Mouse (Mus musculus) liver, adult 2 months (tissue): ENCODE measurements around the gene Hoxa4. TPM values are rescaled to one million over a fixed set of nuclear protein-coding genes. Genes with fewer than 3 reads are reported as not detected.

ENCODE experiments used
- DNase-seq: peaks from one replicate; pipeline ENCODE4 v3.0.0-alpha.2; 2011; ENCODE audit warnings: low read depth, low spot score; ENCODE audit errors: extremely low read depth
- H3K27ac ChIP-seq: fragments of 200-500 bp; replicated peaks from 2 replicates; pipeline ENCODE4 v1.5.1; 2012; ENCODE audit warnings: low read depth, mild to moderate bottlenecking, control low read depth, inconsistent platforms, low read length; ENCODE audit not compliant: insufficient read depth
- H3K27me3 ChIP-seq: fragments of 200-500 bp; 2 replicates; pipeline ENCODE4 v1.6.1; 2012; ENCODE audit warnings: mild to moderate bottlenecking, moderate library complexity, low read length, inconsistent platforms; ENCODE audit not compliant: control insufficient read depth, insufficient read depth
- H3K36me3 ChIP-seq: fragments of 200-500 bp; 2 replicates; pipeline ENCODE4 v1.6.1; 2012; ENCODE audit warnings: low read length, inconsistent platforms; ENCODE audit not compliant: control insufficient read depth, insufficient read depth
- H3K4me1 ChIP-seq: fragments of 200-500 bp; 2 replicates; pipeline ENCODE4 v1.6.1; 2011; ENCODE audit warnings: low read length; ENCODE audit not compliant: control insufficient read depth, insufficient read depth
- H3K4me3 ChIP-seq: fragments of 200-500 bp; 2 replicates; pipeline ENCODE4 v1.5.1; 2011; ENCODE audit warnings: low read depth, mild to moderate bottlenecking, control low read depth, low read length, moderate library complexity; ENCODE audit not compliant: insufficient read depth
- H3K79me2 ChIP-seq: fragments of 200-500 bp; 2 replicates; pipeline ENCODE4 v1.6.1; 2012; ENCODE audit warnings: inconsistent platforms, mild to moderate bottlenecking, low read length, moderate library complexity; ENCODE audit not compliant: control insufficient read depth, insufficient read depth
- H3K9ac ChIP-seq: fragments of 200-500 bp; 2 replicates; pipeline ENCODE4 v1.6.1; 2012; ENCODE audit warnings: low read depth, mild to moderate bottlenecking, control low read depth, inconsistent platforms, low read length
- CTCF ChIP-seq: fragments of 200-500 bp; IDR thresholded peaks from 2 replicates; pipeline ENCODE4 v1.5.1; 2011; ENCODE audit warnings: low read depth, low read length, control low read depth
- POLR2A ChIP-seq: fragments of 200-500 bp; IDR thresholded peaks from 2 replicates; pipeline ENCODE4 v1.6.1; 2011; ENCODE audit warnings: low read length, control low read depth; ENCODE audit not compliant: insufficient read depth; ENCODE audit errors: extremely low read depth
- WGBS: fragments of 180-500 bp; shearing (Covaris S2); methylation state at CpG from one replicate; pipeline ENCODE4 v1.1.7; 2018; 5-methylcytosine and 5-hydroxymethylcytosine counted together
- polyA plus RNA-seq: library from polyadenylated mRNA; depleted of rRNA; stranded (reverse); fragments of >200 nt; gene quantifications from 2 replicates; pipeline ENCODE4 v1.2.3, GENCODE M21; 2012
- total RNA-seq: library from RNA; depleted of rRNA; stranded (reverse); fragments of >200 nt; gene quantifications from 2 replicates; pipeline ENCODE4 v1.2.3, GENCODE M21; 2014

Hoxa4 gene
- total and polyA plus RNA-seq, 2 experiments: 0.23 to 0.28 TPM

DNA sequence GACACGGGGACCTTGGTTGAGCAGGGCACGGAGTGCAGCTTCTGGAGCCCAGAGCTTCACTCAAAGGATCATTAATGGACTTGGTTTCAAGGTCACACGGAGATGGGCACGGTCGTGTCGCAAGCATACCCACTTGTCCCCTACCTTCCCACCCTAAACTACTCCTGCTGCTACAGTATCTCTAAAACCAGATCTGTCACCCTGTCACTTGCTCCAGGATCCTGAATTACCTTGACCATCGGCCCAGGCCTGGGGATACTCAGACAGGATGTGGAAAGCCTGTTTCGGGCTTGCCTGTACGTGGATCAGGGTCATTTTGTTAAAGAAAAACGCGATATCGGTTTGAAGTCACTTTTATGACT, 18.1 kb upstream of the Hoxa4 start:
- no peaks in the 10 kb centered on the region for H3K79me2 ChIP-seq
- peaks cover 42% of the 10 kb centered on the region for H3K27me3 ChIP-seq
- H3K4me1 ChIP-seq: no peaks in the 10 kb centered on the region; the same call in 1 of the 2 replicates
- no peak overlapping the region for H3K9ac ChIP-seq
- H3K4me3 ChIP-seq: no peak overlapping the region
- TF ChIP-seq CTCF (no peak), POLR2A (no peak)
- WGBS: 23% methylated on average over 12 of the region's 12 CpGs
- no peak for DNase-seq
- H3K27ac ChIP-seq: no peak overlapping the region
- H3K36me3 ChIP-seq: no peaks in the 10 kb centered on the region

DNA sequence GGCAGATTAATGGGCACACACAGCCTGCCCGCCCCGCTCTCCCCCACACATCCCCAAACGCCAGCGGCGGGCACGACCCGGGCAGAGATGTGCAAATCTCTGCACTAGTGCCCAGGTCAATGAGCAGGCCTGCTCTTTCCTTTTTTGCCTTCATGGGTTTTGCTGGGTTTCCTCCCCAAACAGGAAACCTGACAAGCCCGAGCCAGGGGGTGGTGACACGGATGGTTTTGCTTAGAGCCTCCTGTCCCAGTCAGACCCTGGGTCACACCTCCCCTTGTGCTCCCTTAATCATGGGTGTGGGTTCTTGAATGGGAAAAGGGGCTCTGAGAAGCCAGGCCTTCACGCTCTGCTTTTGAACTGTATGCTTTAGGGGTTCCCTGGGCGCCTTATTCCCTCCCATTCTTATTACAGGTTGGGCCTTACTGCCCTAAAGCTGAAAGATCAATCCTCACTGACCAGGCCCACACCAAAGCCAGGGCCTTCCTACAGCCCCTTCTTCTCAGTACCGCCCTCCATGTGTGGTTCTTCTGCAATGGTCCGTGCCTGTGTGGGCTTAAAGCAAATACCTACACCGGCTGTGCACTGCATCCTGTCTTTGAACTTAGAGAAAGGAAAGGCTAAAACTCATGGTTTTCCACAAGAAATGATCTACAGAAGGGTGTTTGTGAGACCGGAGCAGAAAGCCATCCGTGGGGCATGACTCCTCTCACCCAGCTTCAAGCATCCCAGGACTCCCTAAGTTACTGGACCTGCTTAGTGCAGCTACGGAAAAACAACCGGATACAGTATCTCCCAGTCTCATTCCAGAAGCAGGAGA, 17.5 kb upstream of the Hoxa4 start:
- no peak for DNase-seq
- whole genome bisulfite sequencing: 17% methylated on average over 18 of the region's 18 CpGs
- Histone ChIP-seq H3K27ac (no peak overlapping the region), H3K79me2 (no peaks in the 10 kb centered on the region), H3K4me1 (no peaks in the 10 kb centered on the region; the same call in 1 of the 2 replicates), H3K9ac (no peak overlapping the region), H3K36me3 (no peaks in the 10 kb centered on the region), H3K4me3 (no peak overlapping the region), H3K27me3 (peaks cover 43% of the 10 kb centered on the region)
- TF ChIP-seq POLR2A (no peak), CTCF (no peak)

- Histone ChIP-seq H3K27ac (no peak within 1 kb of the TSS), H3K9ac (no peak within 1 kb of the TSS), H3K4me1 (no peaks in the 10 kb centered on the region; the same call in 1 of the 2 replicates), H3K27me3 (peaks cover 48% of the 10 kb centered on the region), H3K4me3 (no peak within 1 kb of the TSS), H3K36me3 (no peaks in the 10 kb centered on the region), H3K79me2 (no peaks in the 10 kb centered on the region)
- 11% methylated on average over 47 of the region's 47 CpGs for WGBS
- TF ChIP-seq CTCF: no peak
- no peak for DNase-seq
These were observed 16.7 kb upstream of the Hoxa4 start, which contains the start of gene Hoxa6 for GRCm38 (mm10) chr6:52208072-52208867. Hoxa6 (minus strand) TSS chr6:52208722.

- H3K27me3 ChIP-seq: peaks cover 48% of the 10 kb centered on the region
- no peaks in the 10 kb centered on the region for H3K36me3 ChIP-seq
- H3K27ac ChIP-seq: no peak overlapping the region
- H3K79me2 ChIP-seq: no peaks in the 10 kb centered on the region
- TF ChIP-seq POLR2A (no peak), CTCF (no peak)
- no peak for DNase-seq
- H3K9ac ChIP-seq: no peak overlapping the region
- no peaks in the 10 kb centered on the region; the same call in 1 of the 2 replicates for H3K4me1 ChIP-seq
- H3K4me3 ChIP-seq: no peak overlapping the region
These were observed 16.1 kb upstream of the Hoxa4 start for GRCm38 (mm10) chr6:52207684-52207976.

- Histone ChIP-seq H3K4me3 (no peak overlapping the region), H3K79me2 (no peaks in the 10 kb centered on the region), H3K27me3 (peaks cover 47% of the 10 kb centered on the region), H3K27ac (no peak overlapping the region), H3K9ac (no peak overlapping the region), H3K36me3 (no peaks in the 10 kb centered on the region), H3K4me1 (no peaks in the 10 kb centered on the region; the same call in 1 of the 2 replicates)
- 28% methylated on average over 4 of the region's 4 CpGs for WGBS
- TF ChIP-seq POLR2A (no peak), CTCF (no peak)
- no peak for DNase-seq
These were observed 15.5 kb upstream of the Hoxa4 start for GRCm38 (mm10) chr6:52206882-52207683.
